In genomic region chr9:101915082-101915481, GRCm38 (mm10) we compare ENCODE assay signal across 39 mouse cellular contexts. TPM values are rescaled to one million over a fixed set of nuclear protein-coding genes. Genes with fewer than 3 reads are reported as not detected.
"Had no signal": no experiment of that assay in that cellular context is flagged by ENCODE, and none has a peak within 500 bp of the region (broad histone marks: within the 10 kb centered on the region; RNA-seq: fewer than 3 reads in every experiment).

No protein-coding gene starts in this region.

- H3K4me2 ChIP-seq: heart, embryonic 12.5 days; hindbrain, embryonic 13.5 days; hindbrain, embryonic 15.5 days; intestine, embryonic 15.5 days; kidney, embryonic 15.5 days; limb, embryonic 13.5 days; limb, embryonic 15.5 days; liver, embryonic 12.5 days had no signal

- H3K9me3 ChIP-seq: heart, embryonic 12.5 days; hindbrain, embryonic 13.5 days; hindbrain, embryonic 15.5 days; intestine, embryonic 15.5 days; kidney, embryonic 15.5 days; limb, embryonic 13.5 days; limb, embryonic 15.5 days; liver, embryonic 12.5 days had no signal

- H3K36me3 ChIP-seq: heart, embryonic 12.5 days; hindbrain, embryonic 13.5 days; hindbrain, embryonic 15.5 days; intestine, embryonic 15.5 days; kidney, embryonic 15.5 days; limb, embryonic 13.5 days; limb, embryonic 15.5 days; liver, embryonic 12.5 days had no signal

- H3K27me3 ChIP-seq: heart, embryonic 12.5 days; hindbrain, embryonic 13.5 days; hindbrain, embryonic 15.5 days; intestine, embryonic 15.5 days; kidney, embryonic 15.5 days; limb, embryonic 13.5 days; limb, embryonic 15.5 days; liver, embryonic 12.5 days had no signal

- H3K9ac ChIP-seq: forebrain, postnatal 0 days; heart, embryonic 12.5 days; hindbrain, embryonic 13.5 days; hindbrain, embryonic 15.5 days; intestine, embryonic 15.5 days; kidney, embryonic 15.5 days; limb, embryonic 13.5 days; limb, embryonic 15.5 days; liver, embryonic 12.5 days had no signal

- H3K4me3 ChIP-seq: heart, embryonic 12.5 days; hindbrain, embryonic 13.5 days; hindbrain, embryonic 15.5 days; intestine, embryonic 15.5 days; kidney, embryonic 15.5 days; limb, embryonic 13.5 days; limb, embryonic 15.5 days; liver, embryonic 12.5 days had no signal

- DNase-seq: forebrain, postnatal 0 days; gastrocnemius, postnatal 14 days; gastrocnemius, postnatal 36 days; heart, adult 18-20 months; heart, postnatal 14 days; heart, postnatal 36 days; kidney, adult 11 months; kidney, adult 2 months; kidney, adult 9 months; kidney, postnatal 14 days; kidney, postnatal 36 days; layer of hippocampus, adult 9-11 months; layer of hippocampus, postnatal 36 days; left cerebral cortex, postnatal 4 days had no signal

- H3K4me1 ChIP-seq: heart, embryonic 12.5 days; intestine, embryonic 15.5 days; kidney, embryonic 15.5 days; limb, embryonic 15.5 days; liver, embryonic 12.5 days had no signal

- H3K27ac ChIP-seq: hindbrain, embryonic 13.5 days; hindbrain, embryonic 15.5 days; hindbrain, postnatal 0 days; intestine, embryonic 15.5 days; kidney, embryonic 15.5 days; kidney, postnatal 0 days; limb, embryonic 13.5 days; limb, embryonic 15.5 days; liver, embryonic 12.5 days had no signal

- ATAC-seq: forebrain, postnatal 0 days; hindbrain, postnatal 0 days; intestine, embryonic 15.5 days; liver, embryonic 12.5 days had no signal

RNA-seq across cellular contexts. Expression of gene 9630041A04Rik, which starts 53.4 kb away (rescaled TPM):
- total RNA-seq: forebrain, postnatal 0 days; gastrocnemius, adult 18-20 months; gastrocnemius, adult 8-10 months; gastrocnemius, postnatal 14 days; gastrocnemius, postnatal 36 days; heart, adult 18-20 months; heart, adult 8-10 months; heart, postnatal 14 days; heart, postnatal 36 days; hematopoietic stem cell, adult 5-6 weeks; hindbrain, postnatal 0 days; layer of hippocampus, adult 18-20 months; layer of hippocampus, adult 8-10 months; layer of hippocampus, postnatal 14 days; layer of hippocampus, postnatal 36 days; left cerebral cortex, adult 18-20 months; left cerebral cortex, postnatal 14 days; left cerebral cortex, postnatal 4 days; liver, adult 2 months had no signal
- polyA plus RNA-seq: forebrain, postnatal 0 days; gonadal fat pad, adult 2 months; heart, embryonic 12.5 days; heart, embryonic 14.5 days; heart, embryonic 16.5 days; kidney, adult 2 months; kidney, embryonic 15.5 days; kidney, postnatal 0 days; large intestine, adult 2 months; limb, embryonic 11.5 days; limb, embryonic 13.5 days; limb, embryonic 15.5 days; liver, adult 2 months; liver, embryonic 12.5 days had no signal
